Mouse (Mus musculus): ENCODE measurements around the gene Ube2o. TPM values are rescaled to one million over a fixed set of nuclear protein-coding genes. Genes with fewer than 3 reads are reported as not detected.

Gene Ube2o
- total RNA-seq, 2 experiments from 2014 or later: 27.6 to 29.0 TPM

GRCm38 (mm10) chr11:116548780-116549179, 32.5 kb downstream of the Ube2o start:
- DNase-seq (ENCODE audit: low spot score in 2 of 2): no peak

- DNase-seq (ENCODE audit: low spot score in 2 of 2): no peak
These were observed 33.8 kb downstream of the Ube2o start for GRCm38 (mm10) chr11:116547296-116548060.

GRCm38 (mm10) chr11:116543110-116543509, 38.1 kb downstream of the Ube2o start:
- no peak for DNase-seq (ENCODE audit: low spot score in 2 of 2)

- DNase-seq (ENCODE audit: low spot score in 2 of 2): no peak
These were observed 40.1 kb downstream of the Ube2o start for GRCm38 (mm10) chr11:116541183-116541582.

GRCm38 (mm10) chr11:116538142-116538735, 43.0 kb downstream of the Ube2o start:
- DNase-seq (ENCODE audit: low spot score in 2 of 2): no peak

- DNase-seq (ENCODE audit: low spot score in 2 of 2): no peak
These were observed 43.9 kb downstream of the Ube2o start for GRCm38 (mm10) chr11:116537388-116537787.

GRCm38 (mm10) chr11:116536685-116537084, 44.6 kb downstream of the Ube2o start:
- DNase-seq (ENCODE audit: low spot score in 2 of 2): no peak

- DNase-seq (ENCODE audit: low spot score in 2 of 2): peak; percentile 62 to 67
These were observed 46.9 kb downstream of the Ube2o start for GRCm38 (mm10) chr11:116534154-116534865.

- peak in 1 of 2 experiments; percentile 25 for DNase-seq (ENCODE audit: low spot score in 2 of 2)
These were observed 47.7 kb downstream of the Ube2o start for GRCm38 (mm10) chr11:116533341-116534153.

GRCm38 (mm10) chr11:116532810-116533338, 48.4 kb downstream of the Ube2o start:
- peak; percentile 56 to 57 for DNase-seq (ENCODE audit: low spot score in 2 of 2)

GRCm38 (mm10) chr11:116532262-116532809, 48.9 kb downstream of the Ube2o start:
- no peak for DNase-seq (ENCODE audit: low spot score in 2 of 2)

- no peak for DNase-seq (ENCODE audit: low spot score in 2 of 2)
These were observed 49.7 kb downstream of the Ube2o start for GRCm38 (mm10) chr11:116531371-116532191.

- no peak for DNase-seq (ENCODE audit: low spot score in 2 of 2)
These were observed 50.8 kb downstream of the Ube2o start, which contains the start of gene Sphk1 for GRCm38 (mm10) chr11:116530187-116531147. TSS of gene Sphk1 (plus strand) at chr11:116530925.

GRCm38 (mm10) chr11:116528636-116529320, 52.5 kb downstream of the Ube2o start:
- DNase-seq (ENCODE audit: low spot score in 2 of 2): no peak

- DNase-seq (ENCODE audit: low spot score in 2 of 2): no peak
These were observed 57.5 kb downstream of the Ube2o start for GRCm38 (mm10) chr11:116523699-116524189.

GRCm38 (mm10) chr11:116522886-116523698, 58.2 kb downstream of the Ube2o start:
- no peak for DNase-seq (ENCODE audit: low spot score in 2 of 2)

- no peak for DNase-seq (ENCODE audit: low spot score in 2 of 2)
These were observed 59.2 kb downstream of the Ube2o start for GRCm38 (mm10) chr11:116522046-116522445.
